Mouse (Mus musculus) liver, embryonic 16.5 days (tissue): ENCODE measurements around the gene BC005537. TPM values are rescaled to one million over a fixed set of nuclear protein-coding genes. Genes with fewer than 3 reads are reported as not detected.

Experiments
- ATAC-seq: fragments of 200-750 bp; cut with Nextera tagmentation; 2 replicates; pipeline ENCODE4 v1.8.0; 2017; ENCODE audit warnings: low read depth, mild to moderate bottlenecking, moderate number of reproducible peaks, moderate library complexity
- H3K27ac ChIP-seq: fragments of 300-500 bp; sonication (generic); 2 replicates; pipeline ENCODE4 v1.5.1; 2014; ENCODE audit warnings: mild to moderate bottlenecking, low read length
- H3K27me3 ChIP-seq: fragments of 300-500 bp; sonication (generic); 2 replicates; pipeline ENCODE4 v1.6.1; 2014; ENCODE audit warnings: low read depth, low read length, mixed read lengths; ENCODE audit not compliant: control insufficient read depth, insufficient read depth
- H3K36me3 ChIP-seq: fragments of 300-500 bp; sonication (generic); 2 replicates; pipeline ENCODE4 v1.6.1; 2014; ENCODE audit warnings: mild to moderate bottlenecking; ENCODE audit not compliant: control insufficient read depth, insufficient read depth
- H3K4me1 ChIP-seq: fragments of 300-500 bp; sonication (generic); 2 replicates; pipeline ENCODE4 v1.6.1; 2014; ENCODE audit warnings: low read depth, low read length, mixed read lengths; ENCODE audit not compliant: control insufficient read depth
- H3K4me2 ChIP-seq: fragments of 300-500 bp; sonication (generic); 2 replicates; pipeline ENCODE4 v1.6.1; 2014; ENCODE audit warnings: low read depth, low read length, mixed read lengths
- H3K4me3 ChIP-seq: fragments of 300-500 bp; sonication (generic); 2 replicates; pipeline ENCODE4 v1.5.1; 2014; ENCODE audit warnings: low read depth, mild to moderate bottlenecking, low read length
- H3K9ac ChIP-seq: fragments of 300-500 bp; sonication (generic); 2 replicates; pipeline ENCODE4 v1.6.1; 2014; ENCODE audit warnings: low read depth, low read length
- H3K9me3 ChIP-seq: fragments of 300-500 bp; sonication (generic); replicated peaks from 2 replicates; pipeline ENCODE4 v1.6.1; 2016; ENCODE audit warnings: low read length; ENCODE audit not compliant: control insufficient read depth
- WGBS: fragments of 180-500 bp; shearing (Covaris S2); extraction: QIAGEN DNeasy Blood & Tissue Kit; methylation state at CpG from one replicate; pipeline ENCODE4 v1.1.7; 2014; ENCODE audit not compliant: insufficient replicate concordance; 5-methylcytosine and 5-hydroxymethylcytosine counted together
- polyA plus RNA-seq: library from polyadenylated mRNA; unstranded; fragments of >200 nt; fragmentation: Nextera tagmentation; extraction: Ambion mirVana; gene quantifications from 2 replicates; pipeline ENCODE4 v1.2.1, GENCODE M21; 2015

BC005537 gene
- 7.6 and 8.9 TPM in 2 replicates for polyA plus RNA-seq

GRCm38 (mm10) chr13:24801308-24801921 is at the start of gene BC005537:
Gene BC005537 (plus strand): TSS chr13:24801657.
- Histone ChIP-seq H3K9me3 (no peaks in the 10 kb centered on the region), H3K9ac (peak within 1 kb of the TSS; percentile 100), H3K4me3 (peak within 1 kb of the TSS; percentile 99), H3K4me2 (peak within 1 kb of the TSS; percentile 82), H3K36me3 (peaks cover 14% of the 10 kb centered on the region), H3K27ac (peak within 1 kb of the TSS; percentile 100), H3K4me1 (peaks cover 16% of the 10 kb centered on the region), H3K27me3 (no peaks in the 10 kb centered on the region)
- WGBS: under 1% methylated on average over 67 of the region's 74 CpGs
- peak; percentile 20 for ATAC-seq

GRCm38 (mm10) chr13:24756756-24757155 is 44.7 kb upstream of the BC005537 start:
- no peak overlapping the region for H3K4me3 ChIP-seq
- ATAC-seq: no peak
- H3K4me1 ChIP-seq: peaks cover 21% of the 10 kb centered on the region
- H3K9ac ChIP-seq: no peak overlapping the region
- WGBS: 84% methylated on average over 3 of the region's 3 CpGs
- H3K4me2 ChIP-seq: no peak overlapping the region
- H3K36me3 ChIP-seq: peaks cover 60% of the 10 kb centered on the region
- no peaks in the 10 kb centered on the region for H3K9me3 ChIP-seq
- no peak overlapping the region for H3K27ac ChIP-seq
- no peaks in the 10 kb centered on the region for H3K27me3 ChIP-seq

GRCm38 (mm10) chr13:24757820-24758564 is 43.5 kb upstream of the BC005537 start:
- Histone ChIP-seq H3K36me3 (peaks cover 52% of the 10 kb centered on the region), H3K4me3 (no peak overlapping the region), H3K4me2 (no peak overlapping the region), H3K9me3 (no peaks in the 10 kb centered on the region), H3K4me1 (peaks cover 30% of the 10 kb centered on the region), H3K27ac (no peak overlapping the region), H3K9ac (no peak overlapping the region), H3K27me3 (no peaks in the 10 kb centered on the region)
- ATAC-seq: no peak
- 42% methylated on average over 12 of the region's 12 CpGs for WGBS

- H3K36me3 ChIP-seq: peaks cover 40% of the 10 kb centered on the region
- no peak for ATAC-seq
- H3K9ac ChIP-seq: no peak overlapping the region
- peaks cover 30% of the 10 kb centered on the region for H3K4me1 ChIP-seq
- H3K27ac ChIP-seq: no peak overlapping the region
- no peaks in the 10 kb centered on the region for H3K27me3 ChIP-seq
- H3K9me3 ChIP-seq: no peaks in the 10 kb centered on the region
- peak overlapping the region; percentile 72 for H3K4me2 ChIP-seq
- H3K4me3 ChIP-seq: peak overlapping the region; percentile 100
- 45% methylated on average over 10 of the region's 10 CpGs for WGBS
These were observed 42.0 kb upstream of the BC005537 start for GRCm38 (mm10) chr13:24759451-24759850.

- no peak for ATAC-seq
- Histone ChIP-seq H3K4me3 (peak overlapping the region; percentile 100), H3K4me1 (peaks cover 30% of the 10 kb centered on the region), H3K27me3 (no peaks in the 10 kb centered on the region), H3K4me2 (peak overlapping the region; percentile 72), H3K9me3 (no peaks in the 10 kb centered on the region), H3K9ac (peak overlapping the region; percentile 100), H3K27ac (peak overlapping the region; percentile 99), H3K36me3 (peaks cover 31% of the 10 kb centered on the region)
- WGBS: 49% methylated on average over 5 of the region's 5 CpGs
These were observed 41.0 kb upstream of the BC005537 start for GRCm38 (mm10) chr13:24760351-24760870.

GRCm38 (mm10) chr13:24761083-24761402 is 40.4 kb upstream of the BC005537 start:
- Histone ChIP-seq H3K36me3 (peaks cover 25% of the 10 kb centered on the region), H3K4me1 (peaks cover 30% of the 10 kb centered on the region), H3K9me3 (no peaks in the 10 kb centered on the region), H3K27me3 (no peaks in the 10 kb centered on the region), H3K27ac (peak overlapping the region; percentile 99), H3K4me3 (peak overlapping the region; percentile 100), H3K4me2 (peak overlapping the region; percentile 72), H3K9ac (peak overlapping the region; percentile 100)
- 2% methylated on average over 10 of the region's 10 CpGs for WGBS
- no peak for ATAC-seq

GRCm38 (mm10) chr13:24761403-24762227 is 39.8 kb upstream of the BC005537 start, which contains the start of gene Gmnn:
Gene Gmnn (minus strand): TSS chr13:24761923.
- Histone ChIP-seq H3K4me3 (peak within 1 kb of the TSS; percentile 100), H3K27me3 (no peaks in the 10 kb centered on the region), H3K9me3 (no peaks in the 10 kb centered on the region), H3K9ac (peak within 1 kb of the TSS; percentile 100), H3K4me2 (peak within 1 kb of the TSS; percentile 72), H3K27ac (peak within 1 kb of the TSS; percentile 99), H3K36me3 (peaks cover 19% of the 10 kb centered on the region), H3K4me1 (peaks cover 30% of the 10 kb centered on the region)
- WGBS: under 1% methylated on average over 79 of the region's 79 CpGs
- peak; percentile 96 for ATAC-seq

GRCm38 (mm10) chr13:24762254-24762653 is 39.2 kb upstream of the BC005537 start:
- no peaks in the 10 kb centered on the region for H3K9me3 ChIP-seq
- H3K27ac ChIP-seq: no peak overlapping the region
- H3K27me3 ChIP-seq: no peaks in the 10 kb centered on the region
- H3K4me1 ChIP-seq: peaks cover 30% of the 10 kb centered on the region
- peak overlapping the region; percentile 72 for H3K4me2 ChIP-seq
- peaks cover 17% of the 10 kb centered on the region for H3K36me3 ChIP-seq
- H3K4me3 ChIP-seq: peak overlapping the region; percentile 100
- ATAC-seq: no peak
- 14% methylated on average over 4 of the region's 4 CpGs for WGBS
- peak overlapping the region; percentile 100 for H3K9ac ChIP-seq
